Mouse (Mus musculus) E14TG2a.4 (cell line): ENCODE data around the gene Col1a2.

Experiments
- CTCF ChIP-seq: conservative IDR thresholded peaks from 2 replicates; pipeline ENCODE4 v1.5.1; 2014; ENCODE audit warnings: low read length
- NANOG ChIP-seq: IDR thresholded peaks from 2 replicates; pipeline ENCODE4 v1.6.1; 2014; ENCODE audit warnings: borderline replicate concordance, low read length, mixed read lengths

GRCm38 (mm10) chr6:4557086-4557485 lies 52.5 kb downstream of the Col1a2 start:
- TF ChIP-seq CTCF: no peak
- TF ChIP-seq NANOG: no peak
